Mouse (Mus musculus): ENCODE data around the gene Dcps. TPM values are rescaled to one million over a fixed set of nuclear protein-coding genes. Genes with fewer than 3 reads are reported as not detected.

The Dcps gene
- polyA plus RNA-seq, 1 experiment from 2014 or later: 65.3 TPM

DNA sequence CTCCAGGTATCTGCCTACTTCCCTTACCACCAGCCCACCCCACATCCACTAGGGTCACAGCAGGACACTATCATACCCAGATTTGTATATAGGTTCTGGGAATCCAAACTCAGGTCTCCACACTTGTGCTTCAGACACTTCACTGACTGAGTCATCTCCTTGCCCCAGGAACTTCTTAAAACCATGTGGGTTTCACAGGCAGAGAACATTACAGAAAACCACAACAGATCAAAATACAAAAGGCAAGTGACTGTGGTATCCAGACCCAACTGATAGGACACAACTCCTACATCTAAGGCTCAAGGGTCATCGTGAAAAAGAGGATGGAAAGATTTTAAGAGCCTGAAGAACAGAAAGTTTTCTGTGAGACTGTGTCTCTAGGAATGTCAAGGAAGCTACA is 2.5 kb downstream of the Dcps start:
- WGBS: 86% methylated on average over 1 of the region's 1 CpGs
- Histone ChIP-seq H3K27ac (no peak overlapping the region), H3K4me3 (no peak overlapping the region), H3K4me1 (peaks cover 4% of the 10 kb centered on the region), H3K9ac (no peak overlapping the region), H3K27me3 (no peaks in the 10 kb centered on the region), H3K4me2 (no peak overlapping the region), H3K9me3 (no peaks in the 10 kb centered on the region), H3K36me3 (peaks cover 15% of the 10 kb centered on the region; the same call in 1 of the 2 replicates)
- no peak for ATAC-seq (ENCODE audit: insufficient number of reproducible peaks, low FRiP score, low TSS enrichment, low read depth)

DNA sequence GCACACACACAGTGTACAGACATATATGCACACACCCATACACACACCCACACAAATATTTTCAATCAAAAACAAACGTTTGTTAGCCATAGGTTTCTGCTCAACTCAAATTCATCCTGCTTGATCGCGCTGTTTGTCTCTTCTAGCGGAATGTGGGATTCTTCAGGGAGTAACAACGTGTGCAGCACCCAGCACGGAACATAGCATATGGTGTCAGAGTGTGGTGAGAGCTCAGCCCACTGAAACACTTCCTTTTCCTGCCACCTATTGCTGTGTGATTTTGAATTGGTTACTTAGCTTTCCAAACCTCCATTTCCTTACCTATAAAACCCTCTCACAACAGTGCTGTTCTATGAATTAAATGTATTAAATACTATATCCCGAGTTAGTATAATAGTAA is 5.8 kb downstream of the Dcps start:
- H3K36me3 ChIP-seq: peaks cover 15% of the 10 kb centered on the region; the same call in 1 of the 2 replicates
- H3K27ac ChIP-seq: no peak overlapping the region
- WGBS: 89% methylated on average over 7 of the region's 7 CpGs
- ATAC-seq (ENCODE audit: insufficient number of reproducible peaks, low FRiP score, low TSS enrichment, low read depth): no peak
- no peak overlapping the region for H3K4me2 ChIP-seq
- no peaks in the 10 kb centered on the region for H3K9me3 ChIP-seq
- H3K4me3 ChIP-seq: no peak overlapping the region
- H3K4me1 ChIP-seq: peaks cover 2% of the 10 kb centered on the region
- no peak overlapping the region for H3K9ac ChIP-seq
- H3K27me3 ChIP-seq: no peaks in the 10 kb centered on the region

GRCm38 (mm10) chr9:35166798-35167635 is 8.8 kb downstream of the Dcps start:
- H3K36me3 ChIP-seq: peaks cover 20% of the 10 kb centered on the region; the same call in 1 of the 2 replicates
- 65% methylated on average over 9 of the region's 9 CpGs for WGBS
- ATAC-seq (ENCODE audit: insufficient number of reproducible peaks, low FRiP score, low TSS enrichment, low read depth): no peak
- H3K27ac ChIP-seq: no peak overlapping the region
- no peaks in the 10 kb centered on the region for H3K4me1 ChIP-seq
- H3K4me2 ChIP-seq: no peak overlapping the region
- no peaks in the 10 kb centered on the region for H3K9me3 ChIP-seq
- H3K9ac ChIP-seq: no peak overlapping the region
- H3K27me3 ChIP-seq: no peaks in the 10 kb centered on the region
- H3K4me3 ChIP-seq: no peak overlapping the region

GRCm38 (mm10) chr9:35166144-35166797 is 9.6 kb downstream of the Dcps start:
- peaks cover 20% of the 10 kb centered on the region; the same call in 1 of the 2 replicates for H3K36me3 ChIP-seq
- H3K27me3 ChIP-seq: no peaks in the 10 kb centered on the region
- no peak overlapping the region for H3K4me3 ChIP-seq
- H3K4me2 ChIP-seq: no peak overlapping the region
- no peak for ATAC-seq (ENCODE audit: insufficient number of reproducible peaks, low FRiP score, low TSS enrichment, low read depth)
- 25% methylated on average over 3 of the region's 3 CpGs for WGBS
- H3K9ac ChIP-seq: no peak overlapping the region
- H3K9me3 ChIP-seq: no peaks in the 10 kb centered on the region
- H3K27ac ChIP-seq: no peak overlapping the region
- no peaks in the 10 kb centered on the region for H3K4me1 ChIP-seq

GRCm38 (mm10) chr9:35164142-35164874 is 11.6 kb downstream of the Dcps start:
- no peaks in the 10 kb centered on the region for H3K27me3 ChIP-seq
- H3K4me1 ChIP-seq: no peaks in the 10 kb centered on the region
- no peak overlapping the region for H3K27ac ChIP-seq
- ATAC-seq (ENCODE audit: insufficient number of reproducible peaks, low FRiP score, low TSS enrichment, low read depth): no peak
- no peak overlapping the region for H3K9ac ChIP-seq
- H3K9me3 ChIP-seq: no peaks in the 10 kb centered on the region
- H3K4me3 ChIP-seq: no peak overlapping the region
- H3K4me2 ChIP-seq: no peak overlapping the region
- 67% methylated on average over 5 of the region's 5 CpGs for WGBS
- peaks cover 13% of the 10 kb centered on the region; the same call in 1 of the 2 replicates for H3K36me3 ChIP-seq

DNA sequence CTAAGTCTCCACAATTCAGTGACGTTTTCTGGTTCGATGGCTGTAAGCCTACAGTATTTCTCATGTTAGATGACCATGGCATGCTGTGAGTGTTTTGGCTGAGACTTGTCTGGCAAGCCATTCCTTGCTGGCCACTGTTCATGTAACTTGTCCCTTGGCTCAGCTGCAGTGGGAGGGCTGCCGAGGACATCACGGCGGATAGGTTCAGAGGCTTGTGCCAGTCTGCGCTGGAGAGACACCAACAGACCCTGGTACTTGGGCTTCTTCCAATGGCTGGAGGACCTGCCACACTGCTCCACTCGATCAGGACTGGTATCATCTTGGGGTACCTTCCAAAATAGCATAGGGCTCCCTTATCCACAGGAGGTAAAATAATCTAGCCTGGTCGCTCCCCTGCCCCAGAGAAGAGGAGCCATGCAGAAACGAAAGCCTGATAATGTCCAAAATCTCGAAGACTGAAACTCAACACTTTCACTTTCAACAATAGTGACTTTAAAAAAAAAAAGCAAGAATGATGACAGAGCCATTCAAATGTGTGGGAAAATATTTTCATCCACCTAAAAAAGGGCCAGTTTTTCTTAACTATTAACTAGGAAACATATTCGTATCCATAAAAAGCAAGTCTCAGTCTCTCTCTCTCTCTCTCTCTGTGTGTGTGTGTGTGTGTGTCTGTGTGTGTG is 12.7 kb downstream of the Dcps start:
- no peak for ATAC-seq (ENCODE audit: insufficient number of reproducible peaks, low FRiP score, low TSS enrichment, low read depth)
- Histone ChIP-seq H3K4me2 (no peak overlapping the region), H3K4me3 (no peak overlapping the region), H3K27me3 (no peaks in the 10 kb centered on the region), H3K27ac (no peak overlapping the region), H3K4me1 (no peaks in the 10 kb centered on the region), H3K36me3 (0 out of 2 replicates have a peak, but pooled peaks cover 5% of the 10 kb centered on the region), H3K9me3 (no peaks in the 10 kb centered on the region), H3K9ac (no peak overlapping the region)
- 89% methylated on average over 11 of the region's 11 CpGs for WGBS

GRCm38 (mm10) chr9:35161721-35162120 is 14.1 kb downstream of the Dcps start:
- H3K4me3 ChIP-seq: no peak overlapping the region
- no peaks in the 10 kb centered on the region for H3K27me3 ChIP-seq
- no peaks in the 10 kb centered on the region for H3K9me3 ChIP-seq
- no peak overlapping the region for H3K9ac ChIP-seq
- peaks cover 4% of the 10 kb centered on the region for H3K4me1 ChIP-seq
- H3K4me2 ChIP-seq: no peak overlapping the region
- ATAC-seq (ENCODE audit: insufficient number of reproducible peaks, low FRiP score, low TSS enrichment, low read depth): no peak
- 88% methylated on average over 7 of the region's 7 CpGs for WGBS
- no peak overlapping the region for H3K27ac ChIP-seq
- 0 out of 2 replicates have a peak, but pooled peaks cover 5% of the 10 kb centered on the region for H3K36me3 ChIP-seq

- peaks cover 13% of the 10 kb centered on the region for H3K4me1 ChIP-seq
- no peaks in the 10 kb centered on the region for H3K9me3 ChIP-seq
- H3K4me2 ChIP-seq: no peak overlapping the region
- H3K4me3 ChIP-seq: no peak overlapping the region
- WGBS: 78% methylated on average over 2 of the region's 2 CpGs
- H3K36me3 ChIP-seq: 0 out of 2 replicates have a peak, but pooled peaks cover 5% of the 10 kb centered on the region
- H3K9ac ChIP-seq: no peak overlapping the region
- no peak overlapping the region for H3K27ac ChIP-seq
- ATAC-seq (ENCODE audit: insufficient number of reproducible peaks, low FRiP score, low TSS enrichment, low read depth): no peak
- no peaks in the 10 kb centered on the region for H3K27me3 ChIP-seq
These were observed 15.2 kb downstream of the Dcps start for GRCm38 (mm10) chr9:35160662-35161061.

GRCm38 (mm10) chr9:35158477-35158876 is 17.4 kb downstream of the Dcps start:
- Histone ChIP-seq H3K4me1 (peaks cover 13% of the 10 kb centered on the region), H3K36me3 (0 out of 2 replicates have a peak, but pooled peaks cover 5% of the 10 kb centered on the region), H3K27ac (no peak overlapping the region), H3K9ac (no peak overlapping the region), H3K9me3 (no peaks in the 10 kb centered on the region), H3K4me2 (no peak overlapping the region), H3K27me3 (no peaks in the 10 kb centered on the region), H3K4me3 (no peak overlapping the region)
- 79% methylated on average over 3 of the region's 3 CpGs for WGBS
- ATAC-seq (ENCODE audit: insufficient number of reproducible peaks, low FRiP score, low TSS enrichment, low read depth): no peak

GRCm38 (mm10) chr9:35156862-35157261 is 19.0 kb downstream of the Dcps start:
- no peak for ATAC-seq (ENCODE audit: insufficient number of reproducible peaks, low FRiP score, low TSS enrichment, low read depth)
- Histone ChIP-seq H3K27ac (peak overlapping the region; percentile 85), H3K9ac (no peak overlapping the region), H3K9me3 (no peaks in the 10 kb centered on the region), H3K4me1 (peaks cover 13% of the 10 kb centered on the region), H3K27me3 (no peaks in the 10 kb centered on the region), H3K36me3 (no peaks in the 10 kb centered on the region), H3K4me3 (no peak overlapping the region), H3K4me2 (no peak overlapping the region)
- 50% methylated on average over 4 of the region's 4 CpGs for WGBS

- Histone ChIP-seq H3K27ac (peak overlapping the region; percentile 85), H3K36me3 (no peaks in the 10 kb centered on the region), H3K4me2 (no peak overlapping the region), H3K4me3 (no peak overlapping the region), H3K4me1 (peaks cover 13% of the 10 kb centered on the region), H3K9ac (no peak overlapping the region), H3K27me3 (no peaks in the 10 kb centered on the region), H3K9me3 (no peaks in the 10 kb centered on the region)
- ATAC-seq (ENCODE audit: insufficient number of reproducible peaks, low FRiP score, low TSS enrichment, low read depth): peak; percentile 86
- WGBS: 61% methylated on average over 5 of the region's 5 CpGs
These were observed 19.7 kb downstream of the Dcps start for GRCm38 (mm10) chr9:35156002-35156710.
